Mouse (Mus musculus) cerebellum, adult 11-12 months (tissue): Measurements from ENCODE around the gene Gm6040.

ENCODE experiments used
- DNase-seq: peaks from one replicate; pipeline ENCODE4 v3.0.0; 2022

The Gm6040 gene

DNA sequence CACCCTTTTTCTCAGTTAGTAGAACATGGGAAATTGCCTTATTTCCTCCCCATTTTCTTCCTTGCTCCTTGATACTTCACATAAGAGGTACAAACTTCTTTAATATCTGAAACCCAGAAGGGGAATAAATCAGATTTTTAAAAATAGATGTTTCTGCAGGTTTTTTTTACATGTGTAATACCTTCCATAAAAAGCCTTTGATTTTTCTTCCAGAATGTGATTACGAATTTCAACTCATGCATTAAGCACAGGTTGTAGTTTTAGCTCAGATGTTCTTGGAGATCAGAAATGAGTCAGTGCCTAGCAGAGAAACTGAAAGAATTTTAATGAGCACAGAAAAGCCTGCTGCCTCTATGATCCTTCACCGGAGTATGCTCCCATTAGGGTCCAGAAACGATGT lies at the start of gene Gm6040:
Gm6040 (minus strand) TSS at position 101 of the 400 bp plus-strand sequence.
- DNase-seq, result no peak

DNA sequence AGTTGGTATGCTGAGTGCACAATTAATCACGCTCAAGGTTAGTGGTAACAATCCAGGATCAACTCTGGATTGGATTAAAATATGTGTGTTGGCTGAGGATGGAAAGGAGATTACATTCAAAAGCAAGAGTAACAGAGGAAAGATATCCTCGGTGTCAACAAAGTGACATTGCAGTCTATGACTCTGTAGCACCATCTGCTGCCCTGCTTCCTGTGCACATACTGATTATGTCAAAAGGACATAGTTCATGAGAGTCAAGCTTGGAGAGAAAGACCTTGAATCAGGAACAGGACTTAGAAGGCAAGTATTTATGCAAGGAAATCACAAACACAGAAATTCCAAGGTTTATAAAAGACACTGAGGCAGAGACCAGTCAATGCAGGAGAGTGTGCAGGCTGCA lies 42.7 kb upstream of the Gm6040 start:
- DNase-seq, result no peak

DNA sequence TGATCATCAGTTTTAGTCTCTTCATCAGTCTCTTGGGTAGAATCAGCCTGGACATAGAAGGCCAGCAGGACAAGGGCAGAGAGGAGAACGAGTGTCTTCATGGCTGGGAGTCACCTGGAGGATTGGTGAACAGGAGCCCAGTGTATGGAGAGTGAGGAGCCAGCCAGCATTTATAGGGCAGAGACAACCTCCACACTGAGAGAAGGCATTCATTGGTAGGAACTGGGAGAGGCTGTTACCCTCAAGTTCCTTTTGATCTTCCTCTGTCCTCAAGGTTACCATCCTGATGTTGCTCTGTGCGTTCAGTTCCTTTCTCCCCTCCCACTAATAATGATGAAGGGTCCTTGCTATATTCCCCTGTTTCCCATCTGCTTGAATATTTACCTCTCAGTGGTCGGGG lies 22.7 kb upstream of the Gm6040 start, which contains the start of gene AY761185:
AY761185 (minus strand) TSS at position 101 of the 400 bp plus-strand sequence.
- no peak for DNase-seq

DNA sequence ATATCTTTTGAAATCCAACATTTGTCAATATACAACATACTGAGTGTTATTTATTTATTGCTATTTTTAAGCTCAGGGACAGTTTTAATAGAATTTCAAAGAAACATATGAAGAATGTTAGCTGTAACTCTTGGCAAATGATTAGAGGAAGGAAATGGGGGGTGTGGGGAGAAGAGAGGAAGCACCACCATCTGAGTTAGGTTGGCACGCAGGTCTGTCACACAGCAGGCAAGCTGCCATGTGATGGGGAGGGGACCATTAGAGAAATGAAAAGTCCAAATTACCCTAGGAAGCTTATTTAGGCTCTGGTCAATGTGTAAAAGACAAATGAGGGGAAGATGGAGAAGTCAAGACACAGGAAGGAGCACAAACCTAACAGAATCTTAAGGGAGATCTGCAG lies 9.6 kb downstream of the Gm6040 start:
- DNase-seq, result no peak

DNA sequence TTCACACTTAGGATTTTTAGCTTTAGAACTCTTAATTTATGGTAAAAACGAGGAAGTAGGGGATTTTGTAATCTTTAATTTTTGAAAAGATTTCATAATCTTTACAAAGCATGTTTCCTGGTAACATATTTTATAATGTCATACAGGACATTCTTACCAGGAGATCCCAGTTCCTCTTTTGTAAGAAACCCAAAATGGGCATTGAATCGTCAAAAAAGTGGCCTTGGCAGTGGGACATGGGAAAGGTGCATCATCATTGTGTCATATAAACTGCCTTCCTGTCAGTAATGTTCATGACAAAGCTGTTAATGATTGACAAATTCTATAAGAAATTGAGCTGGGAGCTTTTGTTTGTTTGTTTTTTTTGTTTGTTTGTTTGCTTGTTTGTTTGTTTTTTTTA lies 13.6 kb downstream of the Gm6040 start:
- no peak for DNase-seq

DNA sequence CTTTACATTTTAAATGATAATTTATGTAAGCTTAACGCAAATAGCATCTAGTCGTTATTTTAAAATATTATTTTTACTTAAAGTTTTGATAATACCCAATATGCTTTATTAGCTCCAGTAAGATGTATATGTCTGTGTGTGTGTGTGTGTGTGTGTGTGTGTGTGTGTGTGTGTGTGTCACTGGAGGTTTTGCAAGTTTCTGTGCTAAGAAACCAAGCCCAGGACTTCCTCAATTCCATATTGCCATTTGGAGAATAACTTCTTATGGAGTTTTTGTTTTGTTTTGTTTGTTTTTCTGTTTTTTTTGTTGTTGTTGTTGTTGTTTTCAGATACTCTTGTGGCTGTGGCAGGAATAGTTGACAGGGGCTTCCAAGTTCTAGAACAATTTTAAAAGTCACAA lies 14.8 kb downstream of the Gm6040 start:
- no peak for DNase-seq

DNA sequence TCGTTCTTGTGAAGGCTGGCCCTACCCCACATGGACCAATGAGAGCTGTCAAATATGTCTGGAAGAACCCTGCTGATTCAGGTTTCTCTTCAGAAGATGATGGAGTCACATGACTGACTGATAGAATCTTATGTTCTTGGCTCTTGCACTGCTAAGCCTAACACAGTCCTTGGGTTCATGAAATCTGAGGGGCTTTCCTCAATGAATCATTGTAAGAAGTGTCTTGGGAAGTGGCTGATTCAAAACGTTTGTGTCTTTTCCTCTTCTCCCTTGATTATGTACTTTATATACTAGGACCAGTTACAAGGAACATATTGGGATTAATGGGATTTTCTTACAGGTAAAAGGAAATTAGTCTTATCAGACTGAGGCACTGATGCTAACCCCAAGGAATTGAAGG lies 19.3 kb downstream of the Gm6040 start, which contains the start of gene Gm15056:
Gm15056 (minus strand) TSS at position 101 of the 400 bp plus-strand sequence.
- DNase-seq, result no peak

DNA sequence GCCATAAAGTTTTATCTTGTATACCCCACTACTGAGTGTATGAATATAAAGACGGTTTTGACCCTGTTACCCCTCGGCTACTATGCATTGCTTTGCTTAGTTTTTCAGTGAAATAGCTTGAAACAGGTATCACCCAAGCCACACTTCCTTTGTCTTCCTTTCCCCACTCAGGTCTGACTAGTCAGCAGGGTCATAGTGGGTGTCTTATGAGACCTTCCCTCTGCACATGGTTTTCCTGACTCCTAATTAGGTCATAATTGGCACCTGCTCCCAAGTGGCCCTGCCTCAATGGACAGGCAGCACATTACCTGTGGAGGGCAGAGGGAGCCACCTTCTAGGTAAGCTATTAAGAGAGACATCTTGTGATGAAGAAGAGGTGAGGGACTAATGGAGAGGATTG lies 29.5 kb downstream of the Gm6040 start, which contains the start of gene Defb33:
Defb33 (plus strand) TSS at position 301 of the 400 bp plus-strand sequence.
- no peak for DNase-seq

DNA sequence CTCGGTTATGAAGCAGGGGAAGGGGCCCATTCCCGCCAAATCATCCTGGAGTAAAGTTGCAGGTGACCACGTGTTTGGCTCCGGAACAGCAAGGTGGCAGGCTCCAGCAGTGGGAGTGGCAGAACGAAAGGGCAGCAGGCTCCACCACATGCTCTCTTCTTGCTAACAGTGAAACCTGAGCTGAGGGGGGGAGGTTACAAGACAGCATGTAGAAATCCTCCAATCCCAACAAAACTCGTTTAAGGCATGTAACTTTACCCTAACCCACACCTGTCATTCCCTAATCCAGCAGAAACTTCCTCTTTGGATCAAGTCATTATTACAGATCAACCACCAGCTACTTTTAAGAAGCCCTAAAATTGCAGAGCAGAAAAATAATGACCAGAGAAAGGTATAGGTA lies 47.3 kb downstream of the Gm6040 start:
- no peak for DNase-seq
